Mouse (Mus musculus) left cerebral cortex, adult 11 months (tissue): ENCODE data around the gene Pcnx3.

Source experiments
- DNase-seq: peaks from one replicate; pipeline ENCODE4 v3.0.0; 2022; ENCODE audit warnings: low spot score

Gene Pcnx3

DNA sequence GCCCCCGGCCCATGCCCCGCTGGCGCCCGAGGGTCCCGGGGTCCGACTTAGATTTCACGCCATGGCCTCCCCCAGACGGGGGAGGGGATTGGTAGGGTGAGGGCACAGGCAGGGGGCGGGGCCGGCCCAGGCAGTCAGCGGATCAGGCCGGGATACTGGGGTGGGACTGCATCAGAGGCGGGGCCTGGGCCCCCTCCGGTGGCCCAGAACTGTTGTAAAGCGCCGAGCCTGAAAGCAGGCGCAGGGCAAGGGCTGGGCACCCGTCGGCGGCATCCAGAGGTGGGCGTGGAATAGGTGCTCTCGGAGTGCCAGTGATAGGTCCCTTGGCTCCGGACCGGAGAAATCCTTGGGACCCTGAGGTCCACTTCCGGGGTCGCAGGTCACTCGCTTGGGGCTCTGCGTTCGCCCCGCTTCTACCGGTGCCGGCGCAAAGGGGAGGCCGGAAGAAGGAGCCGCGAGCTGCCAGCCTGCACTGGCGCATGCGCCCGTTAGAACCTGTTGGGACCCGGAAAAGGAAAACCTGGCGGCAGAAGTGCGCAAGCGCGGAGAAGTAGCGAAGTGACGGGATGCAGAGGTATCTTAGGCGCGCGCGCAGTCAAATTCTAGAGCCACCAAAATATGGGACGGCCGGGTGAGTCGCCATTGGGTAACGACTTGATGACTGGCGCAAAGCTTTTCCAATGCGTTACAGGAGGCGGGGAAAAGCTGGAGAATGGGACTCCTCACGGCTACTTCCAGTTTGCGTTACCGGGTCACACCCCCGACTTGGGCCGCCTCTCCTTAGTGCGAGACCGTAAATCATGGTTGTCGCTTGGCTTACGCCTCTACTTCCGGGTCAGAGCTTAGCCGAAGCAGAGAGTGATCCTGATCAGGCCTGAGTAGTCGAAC, at the start of gene Pcnx3, which contains the start of gene Map3k11:
Gene Pcnx3, minus strand, starts transcription at position 709 of the 888 bp plus-strand sequence.
Gene Map3k11, plus strand, starts transcription at position 543 of the 888 bp plus-strand sequence.
- peak; percentile 97 for DNase-seq

DNA sequence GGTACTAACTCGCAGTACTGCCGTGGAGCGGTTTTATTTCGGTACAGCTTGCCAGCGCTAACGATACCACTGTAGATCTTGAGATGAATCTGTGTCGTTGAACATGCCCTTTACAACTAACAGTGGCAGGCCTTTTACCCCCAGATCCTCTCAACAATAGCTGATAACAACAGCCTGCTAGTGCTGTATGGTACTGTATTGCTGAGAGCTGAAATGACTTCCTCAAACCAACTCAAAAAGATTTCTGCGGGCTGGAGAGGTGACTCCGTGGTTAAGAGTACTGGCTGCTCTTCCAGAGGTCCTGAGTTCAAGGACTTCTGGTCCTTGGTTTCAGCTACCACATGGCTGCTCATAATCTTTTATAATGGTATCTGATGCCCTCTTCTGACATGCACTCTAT, 45.6 kb upstream of the Pcnx3 start:
- DNase-seq: no peak

DNA sequence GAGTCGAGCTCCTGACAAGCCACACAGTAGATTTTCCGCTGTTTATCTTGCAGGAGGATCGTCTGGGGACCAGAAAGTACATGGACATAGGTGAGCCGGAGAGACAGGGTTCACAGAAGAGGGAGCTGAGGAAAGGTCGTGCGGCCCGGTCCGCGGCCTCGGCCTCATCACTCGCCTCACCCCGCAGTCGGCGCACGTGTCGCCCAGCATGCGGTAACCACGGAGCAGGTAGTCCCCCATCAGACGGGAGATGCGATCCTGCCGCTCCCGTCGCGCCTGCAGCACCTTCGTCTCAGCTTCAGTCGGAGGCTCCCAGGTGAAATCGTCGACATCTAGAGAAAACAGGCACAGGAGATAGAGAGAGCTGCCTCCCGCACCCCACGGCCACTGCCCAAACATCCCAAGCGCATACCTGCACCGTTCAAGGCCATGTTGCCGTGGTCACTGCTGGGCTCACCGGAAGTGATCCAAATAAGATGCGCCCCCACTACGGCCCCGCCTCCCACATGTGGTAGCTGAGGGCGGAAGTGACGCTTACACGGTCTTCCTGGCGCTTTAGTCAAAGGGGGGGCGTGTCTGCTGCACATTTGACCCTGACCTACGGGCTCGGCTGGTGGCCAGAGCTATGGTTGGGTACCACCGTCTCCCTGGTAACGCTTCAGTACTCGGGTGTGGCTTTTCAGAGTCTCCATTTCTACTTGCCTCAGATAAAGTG, 42.7 kb upstream of the Pcnx3 start:
- peak; percentile 90 for DNase-seq

DNA sequence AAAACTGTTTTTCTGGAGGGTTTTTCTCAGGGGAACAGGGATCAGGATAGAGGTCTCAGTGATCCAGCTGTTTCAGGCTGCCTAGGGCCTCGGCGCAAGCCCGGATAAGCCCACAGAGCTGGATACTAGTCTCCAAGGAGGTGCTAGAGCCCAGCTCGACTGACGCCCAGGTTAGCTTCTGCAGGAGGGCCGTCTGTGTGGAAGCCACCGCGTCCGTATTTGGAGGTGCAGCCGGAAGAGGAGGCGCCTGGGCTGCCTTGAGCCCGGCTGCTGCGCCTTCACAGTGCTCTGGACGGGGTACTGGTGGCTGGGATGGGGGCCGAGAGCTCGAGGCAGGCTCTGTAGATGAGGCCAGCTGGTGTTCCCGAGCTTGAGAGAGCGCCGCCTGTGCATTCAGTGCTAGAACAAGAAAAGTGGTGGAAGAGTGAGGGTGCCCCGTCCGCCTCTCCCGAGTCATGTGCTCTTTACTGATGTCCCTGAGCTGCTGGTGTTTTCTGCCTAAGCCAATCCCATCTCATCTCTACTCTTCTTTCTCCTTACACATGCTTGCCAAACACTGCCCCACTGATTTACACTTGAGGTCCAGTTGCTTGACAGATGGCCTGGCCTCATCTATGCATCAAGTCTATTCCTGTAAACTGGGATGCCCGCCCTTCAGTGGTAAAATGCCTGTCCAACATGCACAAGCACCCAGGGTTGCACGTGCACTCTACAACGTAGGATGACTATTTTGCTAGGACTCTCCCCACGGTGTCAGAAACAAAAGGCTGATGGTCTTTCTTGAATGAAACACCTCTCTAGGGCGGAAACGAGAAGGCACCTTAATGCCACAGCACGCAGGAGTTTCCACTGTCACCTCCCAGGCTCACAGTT, 41.8 kb upstream of the Pcnx3 start:
- no peak for DNase-seq

DNA sequence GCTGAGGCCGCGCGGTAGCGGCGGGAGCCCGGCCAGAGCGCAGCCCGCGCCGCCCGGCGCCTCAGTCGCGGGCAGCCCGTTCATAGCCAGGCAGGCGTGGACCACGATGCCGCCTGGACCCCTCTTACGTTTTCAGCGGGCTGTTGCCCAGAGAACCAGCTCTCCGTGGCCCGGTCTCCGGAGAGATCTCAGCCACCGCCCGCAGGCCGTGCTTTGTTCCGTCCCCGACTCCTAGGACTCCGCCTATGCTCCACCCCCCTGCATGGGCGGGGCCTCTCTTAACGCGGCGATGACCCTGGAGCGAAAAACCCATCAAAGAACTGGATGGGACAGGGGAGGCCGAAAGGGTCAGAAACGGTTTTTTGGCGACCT, 40.7 kb upstream of the Pcnx3 start, which contains the start of gene Fam89b:
Gene Fam89b, minus strand, starts transcription at position 210 of the 372 bp plus-strand sequence.
- DNase-seq: peak; percentile 74

DNA sequence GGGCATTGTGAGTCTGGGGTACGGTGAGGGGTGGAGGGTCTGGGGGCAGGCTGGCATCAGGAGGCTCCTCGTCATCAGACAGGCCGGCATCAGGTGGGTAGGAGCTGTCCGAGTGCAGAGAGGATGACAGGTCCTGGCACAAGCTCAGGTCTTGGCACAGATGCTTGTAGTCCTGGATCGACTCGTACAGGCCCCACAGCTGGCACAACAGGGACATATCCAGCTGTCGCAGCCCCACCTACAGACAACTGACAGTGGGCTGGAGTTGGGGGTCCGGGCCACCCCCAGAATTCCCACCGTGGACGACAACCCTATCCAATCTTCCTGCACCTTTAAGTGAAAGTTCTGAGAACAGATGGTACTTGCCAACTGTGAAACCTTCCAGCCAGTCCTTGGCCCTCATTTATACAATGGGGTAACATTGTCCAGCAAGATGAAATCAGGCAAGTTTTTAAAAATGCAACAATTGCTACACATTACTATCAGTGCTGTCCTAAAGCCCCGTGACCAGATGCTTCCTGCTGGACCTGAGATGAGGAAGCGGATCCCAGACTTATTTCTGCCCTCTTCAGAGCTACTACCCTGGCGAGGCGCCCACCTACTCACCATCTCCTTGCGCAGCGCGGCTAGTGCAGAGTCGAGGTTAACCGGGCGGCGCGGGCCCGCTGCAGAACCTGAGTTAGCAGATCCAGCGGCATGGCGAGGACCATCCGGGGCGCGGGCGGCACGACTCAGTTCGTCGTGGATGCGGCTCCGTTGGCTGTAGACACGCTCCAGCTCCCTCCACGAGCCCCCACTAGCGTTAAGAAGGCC, 40.1 kb upstream of the Pcnx3 start:
- DNase-seq: no peak

DNA sequence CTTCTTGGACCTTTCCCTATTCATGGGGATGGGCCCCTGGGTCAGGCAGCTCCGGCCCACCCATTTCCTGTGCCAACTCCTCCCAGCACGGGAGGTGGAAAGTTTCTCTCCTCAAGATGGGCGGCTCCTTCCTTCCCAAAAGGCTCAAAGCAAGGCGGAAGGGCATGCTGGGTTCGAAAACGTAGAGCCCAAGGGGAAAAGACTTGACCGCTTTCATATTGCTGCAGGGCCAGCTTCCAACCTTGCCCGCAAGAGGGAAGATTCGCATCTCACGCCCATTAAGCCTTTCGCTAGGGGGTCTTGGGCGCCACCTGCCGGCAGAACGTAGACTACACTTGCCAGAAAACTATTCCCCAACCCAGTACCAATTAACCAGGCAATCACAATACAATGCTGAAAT, 39.0 kb upstream of the Pcnx3 start:
- peak; percentile 74 for DNase-seq

DNA sequence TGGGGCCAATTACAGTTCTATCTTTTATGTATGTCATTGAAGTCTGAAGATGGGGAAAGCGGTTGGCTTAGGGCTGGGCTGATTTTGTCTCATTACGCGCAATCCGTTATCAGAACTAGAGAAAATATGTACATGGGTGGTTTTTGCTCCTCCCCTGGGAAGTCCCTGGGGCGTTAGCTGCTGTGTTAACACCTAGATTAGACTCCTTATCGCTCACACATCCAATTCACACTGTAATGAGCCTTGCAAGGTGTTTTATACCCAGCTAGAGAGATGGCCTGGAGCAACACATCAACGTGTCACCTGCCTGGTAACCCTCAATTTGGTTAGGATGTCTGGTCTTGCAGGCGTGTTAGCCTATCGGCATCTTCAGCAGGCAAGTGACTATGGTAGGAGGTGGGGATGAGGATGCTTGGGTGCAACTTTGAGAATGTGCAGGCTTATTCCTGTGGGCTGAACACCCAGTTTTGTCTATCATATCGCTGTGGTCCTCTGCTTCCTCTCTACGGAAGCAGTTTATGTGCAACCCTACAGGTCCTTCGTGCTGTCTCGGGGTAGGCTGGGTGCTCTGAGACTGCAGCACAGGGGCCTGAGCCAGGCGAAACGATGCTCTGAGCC, 38.4 kb upstream of the Pcnx3 start:
- no peak for DNase-seq

DNA sequence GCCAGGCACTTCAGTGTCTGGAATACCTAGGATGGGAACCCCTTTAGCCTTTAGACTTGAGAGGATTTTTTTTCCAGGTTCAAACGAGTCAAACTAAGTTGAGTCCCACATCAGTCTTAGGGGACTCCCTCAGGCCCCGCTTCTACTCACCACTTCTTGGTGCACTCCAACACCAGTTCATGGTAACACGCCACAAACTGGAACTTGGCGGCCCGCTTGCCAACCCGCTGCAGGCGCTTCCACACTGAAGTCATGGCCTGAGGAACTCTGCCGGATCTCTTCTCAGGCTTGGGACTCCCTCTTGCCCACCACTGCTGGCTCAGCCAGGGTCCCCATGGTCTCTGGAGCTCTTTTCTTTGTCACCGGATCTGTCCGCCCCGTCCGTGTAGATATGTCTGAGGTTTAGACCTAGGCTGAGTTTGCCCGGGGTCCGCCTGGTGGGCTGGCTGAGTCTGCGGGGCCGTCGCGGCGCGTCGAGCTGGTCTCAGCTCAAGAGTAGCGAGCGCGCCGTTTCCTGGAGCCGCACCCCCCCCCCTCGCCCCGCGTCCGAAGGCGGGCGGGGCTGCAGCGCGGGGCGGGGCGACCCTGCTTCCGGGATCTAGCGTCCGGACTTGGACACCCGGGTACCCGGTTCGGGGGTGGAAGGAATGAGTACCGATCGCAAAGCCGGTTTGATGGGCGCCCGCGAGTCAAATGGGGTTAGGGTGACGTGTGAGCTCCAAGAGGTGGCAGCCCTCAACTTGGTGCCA, 37.2 kb upstream of the Pcnx3 start, which contains the start of gene Ehbp1l1:
Gene Ehbp1l1, minus strand, starts transcription at position 551 of the 749 bp plus-strand sequence.
- no peak for DNase-seq

DNA sequence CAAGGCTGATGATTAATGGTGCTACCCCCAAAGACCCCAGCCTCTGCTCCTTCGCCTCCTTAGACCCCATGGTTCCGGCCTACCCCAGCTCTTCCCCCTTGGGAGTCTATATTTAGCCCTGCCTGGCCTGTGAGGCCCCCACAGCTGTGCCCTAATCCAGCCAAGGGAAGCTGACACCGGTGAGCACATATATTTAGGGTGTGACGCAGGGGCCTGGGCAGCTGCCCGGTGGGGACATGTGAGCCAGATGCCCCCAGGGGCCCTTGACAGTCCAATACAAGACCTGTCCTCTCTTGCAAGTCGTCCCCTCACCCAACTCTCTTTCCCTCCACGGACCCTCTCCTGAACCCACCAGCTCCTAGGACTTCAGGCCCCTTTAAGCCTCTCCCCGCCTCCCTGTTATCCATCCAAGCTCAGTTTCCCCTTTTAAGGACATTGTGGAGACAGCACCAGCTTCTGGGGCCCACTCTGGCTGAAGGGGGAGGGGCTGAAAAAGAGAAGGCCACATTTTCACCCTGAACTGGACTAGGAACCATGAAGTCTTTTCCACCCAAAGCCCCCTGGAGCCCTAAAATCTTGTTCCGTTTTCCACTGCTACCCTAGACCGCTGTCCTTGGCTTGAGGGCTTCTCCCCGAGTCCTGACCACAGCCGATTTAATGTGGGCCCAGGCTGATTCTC, 36.5 kb upstream of the Pcnx3 start:
- no peak for DNase-seq

DNA sequence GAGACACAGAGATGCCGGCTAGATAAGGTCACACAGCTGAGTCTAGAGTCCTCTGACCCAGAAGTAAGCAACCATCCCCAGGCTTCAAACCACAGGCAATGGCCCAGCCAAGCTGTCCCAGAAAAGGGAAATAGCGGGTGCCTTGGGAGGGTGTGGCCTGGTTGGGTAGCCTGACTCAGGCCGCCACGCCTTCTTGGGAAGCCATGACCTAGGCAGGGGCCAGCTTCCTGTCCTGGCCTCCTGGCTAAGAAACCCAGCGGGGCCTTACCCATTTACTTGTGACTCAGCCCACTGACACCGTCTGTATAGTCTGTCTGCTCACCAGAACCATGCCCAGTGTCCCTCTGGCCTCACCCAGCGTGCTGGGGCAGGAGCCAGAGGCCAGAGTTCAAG, 35.8 kb upstream of the Pcnx3 start:
- no peak for DNase-seq

DNA sequence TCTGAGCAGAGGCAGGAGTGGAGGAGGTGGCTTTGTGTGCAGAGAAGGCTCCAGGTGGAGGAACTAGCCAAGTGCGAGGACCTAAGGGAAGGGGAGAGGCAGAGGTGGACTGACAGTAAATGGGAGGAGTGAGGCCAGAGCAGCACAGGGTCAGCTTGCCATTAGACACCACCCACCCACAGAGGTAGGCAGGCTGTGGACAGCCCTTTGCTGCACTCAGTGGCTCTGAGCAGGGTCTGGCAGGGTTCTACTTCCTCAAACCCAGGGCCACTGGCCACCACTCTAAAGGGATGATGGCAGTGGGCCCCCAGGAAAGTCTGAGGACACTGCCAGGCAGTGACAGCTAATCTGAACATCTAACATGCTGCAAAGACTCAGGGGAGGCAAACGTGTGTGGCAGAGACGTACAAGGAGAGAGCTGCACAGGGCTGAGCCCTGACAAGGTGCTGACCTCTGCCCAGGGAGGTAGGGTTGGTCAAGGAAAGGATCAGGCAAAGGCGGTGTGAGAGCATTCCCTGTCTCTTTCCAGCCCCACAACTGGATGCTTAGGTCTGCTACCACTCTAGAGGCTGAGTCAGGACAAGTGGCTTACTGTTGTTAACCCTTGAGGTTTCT, 35.3 kb upstream of the Pcnx3 start:
- no peak for DNase-seq

DNA sequence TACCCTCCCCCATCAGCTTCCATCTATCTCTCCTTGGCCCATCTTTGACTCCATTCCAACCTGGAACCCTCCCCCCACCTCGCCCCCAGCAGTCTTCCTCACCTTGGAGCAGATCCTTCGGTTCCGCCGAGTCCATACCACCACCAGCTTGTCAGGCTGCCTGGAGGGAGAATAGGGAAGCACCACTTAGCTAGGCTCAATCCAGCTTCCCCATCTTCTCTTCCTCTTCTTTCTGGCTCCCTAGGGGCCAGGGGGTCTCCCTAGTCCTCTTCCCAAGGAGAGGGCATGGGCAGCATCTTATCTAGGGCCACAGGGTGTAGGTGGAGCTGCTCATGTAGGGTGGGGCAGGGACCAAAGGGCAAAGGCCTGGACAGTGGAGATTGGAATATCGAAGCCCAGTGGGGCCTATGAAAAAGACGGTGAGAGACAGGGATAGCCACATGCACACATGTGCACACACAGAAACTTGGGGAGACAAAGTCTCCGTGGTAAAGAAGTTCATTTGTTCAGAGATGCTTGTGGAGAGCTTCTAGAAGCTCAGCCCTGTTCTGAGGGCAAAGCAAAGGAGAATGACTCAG, 34.2 kb upstream of the Pcnx3 start:
- DNase-seq: no peak

DNA sequence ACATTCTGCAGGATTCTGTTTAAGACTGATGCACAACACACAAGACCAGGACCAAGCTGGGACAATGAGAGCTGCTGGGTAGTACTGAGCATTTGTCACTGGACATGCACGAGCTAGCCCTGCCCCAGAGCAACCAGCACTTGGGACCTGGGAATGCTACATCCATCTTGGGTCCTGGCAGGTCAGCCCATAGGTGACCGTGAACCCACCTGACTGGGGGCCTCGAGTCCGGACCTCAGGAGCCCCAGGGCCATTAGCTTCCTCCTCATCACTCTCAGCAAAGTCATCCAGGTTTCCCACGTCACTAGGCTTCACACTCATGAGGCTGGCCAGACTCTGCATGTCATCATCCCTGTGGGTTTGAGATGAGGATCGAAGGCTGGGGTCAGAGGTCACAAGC, 32.5 kb upstream of the Pcnx3 start:
- no peak for DNase-seq

DNA sequence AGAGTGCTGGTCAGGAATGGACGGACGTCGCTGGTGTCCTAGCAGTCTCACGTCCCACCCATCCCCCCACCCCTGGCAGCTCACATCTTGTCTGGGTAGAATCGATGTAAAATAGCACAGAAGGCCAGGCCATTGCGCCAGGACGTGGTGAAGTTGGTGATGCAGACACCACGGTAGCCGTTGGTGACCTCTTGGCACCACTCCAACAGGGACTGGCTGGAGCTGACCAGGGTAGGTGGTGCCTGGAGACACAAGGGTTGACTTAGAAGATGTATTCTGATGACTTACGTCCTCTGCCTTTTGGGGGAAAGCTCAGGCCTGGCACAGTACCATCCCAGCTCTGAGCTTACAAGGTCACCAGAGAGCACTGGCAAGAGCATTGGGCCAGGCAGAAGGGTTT, 28.2 kb upstream of the Pcnx3 start:
- no peak for DNase-seq

DNA sequence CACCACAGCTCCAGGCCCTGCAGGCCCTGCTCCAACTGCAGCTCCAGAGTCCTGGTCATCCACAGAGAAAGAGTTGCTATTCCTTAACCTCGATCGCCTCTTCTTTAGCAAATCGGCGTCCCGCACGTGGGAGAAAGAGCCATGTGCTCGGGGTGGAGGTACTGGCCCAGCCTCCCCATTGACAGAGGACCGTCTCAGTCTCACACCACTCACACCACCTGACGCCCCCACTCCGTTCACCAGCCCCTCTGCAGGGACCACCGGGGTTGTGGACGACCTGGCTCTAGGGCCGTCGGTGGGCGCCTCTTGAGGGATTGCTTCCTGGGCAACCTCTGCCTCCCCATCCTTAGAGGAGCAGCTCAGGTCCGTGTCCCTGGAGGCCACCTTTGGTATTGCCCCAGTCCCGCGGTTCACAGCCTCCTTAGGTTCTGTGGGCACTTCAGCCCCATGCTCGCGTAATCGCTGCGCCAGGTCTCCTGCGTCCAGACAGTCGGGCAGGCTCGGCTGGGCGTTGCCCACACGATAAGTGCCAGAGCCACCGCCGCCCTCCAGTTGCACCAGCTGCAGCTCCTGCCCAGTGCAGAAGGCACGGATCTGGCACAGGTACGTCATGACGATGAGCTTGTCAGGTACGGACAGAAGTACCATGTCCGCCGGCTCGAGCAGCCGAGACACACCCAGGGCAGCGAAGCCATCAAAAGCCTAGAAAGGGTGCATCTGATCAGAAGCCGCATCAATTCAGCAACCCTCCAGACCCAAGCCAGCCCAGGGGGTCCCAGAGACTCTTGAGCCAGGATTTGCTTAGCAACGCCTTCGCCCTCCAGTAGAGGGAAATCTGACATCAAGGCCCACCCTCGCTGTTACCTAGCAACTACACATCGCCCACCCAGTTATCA, 27.3 kb upstream of the Pcnx3 start:
- no peak for DNase-seq

DNA sequence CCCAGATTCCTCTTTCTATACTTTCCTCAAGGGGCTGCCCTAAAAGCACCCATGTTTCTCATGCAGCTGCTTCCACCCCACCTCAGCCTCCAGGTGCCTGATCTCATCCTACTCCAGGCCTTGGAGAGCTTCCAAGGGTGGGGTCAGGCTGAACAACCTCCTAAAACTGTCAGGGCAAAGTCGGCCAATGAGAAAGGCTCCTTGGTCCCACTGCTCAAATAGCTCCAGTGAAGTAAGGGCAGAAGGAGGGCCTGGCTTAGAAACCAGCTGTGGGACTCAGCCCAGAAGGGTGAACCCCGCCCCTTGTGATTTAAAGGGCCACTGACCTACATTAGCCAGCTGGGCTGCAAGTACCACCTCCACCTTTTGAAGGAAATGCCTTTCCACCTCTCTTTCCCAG, 25.0 kb upstream of the Pcnx3 start:
- no peak for DNase-seq

DNA sequence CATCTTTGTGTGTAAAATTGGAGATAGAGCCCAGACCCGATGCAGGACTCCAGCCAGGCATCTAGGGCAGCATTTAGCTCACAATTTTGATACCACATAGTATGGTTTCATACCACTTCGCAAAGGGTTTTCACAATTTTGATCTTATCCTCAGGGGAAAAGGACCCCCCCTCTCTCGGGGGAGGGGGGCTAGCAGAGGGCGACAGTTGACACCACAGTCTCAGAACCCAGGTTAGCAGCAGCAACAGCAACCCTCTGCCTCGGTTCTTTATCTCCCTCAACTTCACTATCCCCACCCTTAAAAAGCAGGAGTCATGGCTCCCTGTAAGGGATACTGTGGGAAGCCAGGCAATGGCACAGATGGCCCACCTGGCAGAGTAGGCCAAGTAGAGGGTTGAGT, 24.5 kb upstream of the Pcnx3 start:
- no peak for DNase-seq
